14 mouse cellular contexts compared by ENCODE assay signal in genomic region chr3:83450662-83451061, GRCm38 (mm10).
DNase-seq lines count a peak whose midpoint lies in the region; ATAC-seq and TF ChIP-seq lines count a peak whose summit lies in the region.
"Had no signal": no experiment of that assay in that cellular context is flagged by ENCODE, and none has a peak within 500 bp of the region (broad histone marks: within the 10 kb centered on the region; RNA-seq: fewer than 3 reads in every experiment).

No protein-coding gene starts in this region.

- WGBS in heart, embryonic 10.5 days: 37% methylated on average over 2 of the region's 2 CpGs
- 36% methylated on average over 2 of the region's 2 CpGs for WGBS in heart, embryonic 16.5 days

- DNase-seq in heart, adult 11 months: peak; percentile 96
- DNase-seq in heart, embryonic 10.5 days (ENCODE audit: low spot score): no peak
- DNase-seq in lung, postnatal 25 days (ENCODE audit: low spot score): peak; percentile 18
- DNase-seq in layer of hippocampus, adult 2 months (ENCODE audit: low spot score in 2 of 2): no peak
- DNase-seq in embryo, embryonic 11 days: no peak
- no peak for DNase-seq in kidney, adult 9 months
- DNase-seq: cerebellum, adult 18-20 months; lung, embryonic 14.5 days had no signal

- H3K4me3 ChIP-seq in heart, embryonic 10.5 days: no peak overlapping the region
- H3K4me3 ChIP-seq in embryonic fibroblast, embryonic 13.5 days (ENCODE audit: insufficient read depth, low read length): no peak overlapping the region
- H3K4me3 ChIP-seq in heart, embryonic 16.5 days (ENCODE audit: low read length): no peak overlapping the region
- H3K4me3 ChIP-seq in layer of hippocampus, adult 2 months: no peak overlapping the region
- H3K4me3 ChIP-seq: forebrain, embryonic 10.5 days; hindbrain, embryonic 15.5 days had no signal

- H3K36me3 ChIP-seq in heart, embryonic 10.5 days: no peaks in the 10 kb centered on the region
- H3K36me3 ChIP-seq in heart, embryonic 16.5 days (ENCODE audit: control insufficient read depth, insufficient read depth): no peaks in the 10 kb centered on the region
- H3K36me3 ChIP-seq: forebrain, embryonic 10.5 days; hindbrain, embryonic 15.5 days had no signal

- H3K9me3 ChIP-seq in heart, embryonic 10.5 days: no peaks in the 10 kb centered on the region
- H3K9me3 ChIP-seq in heart, embryonic 16.5 days (replicated peaks; ENCODE audit: control insufficient read depth, low read length): no peaks in the 10 kb centered on the region
- H3K9me3 ChIP-seq: forebrain, embryonic 10.5 days; hindbrain, embryonic 15.5 days had no signal

- H3K4me1 ChIP-seq in heart, embryonic 10.5 days: 0 out of 2 replicates have a peak, but pooled peaks cover 7% of the 10 kb centered on the region
- peaks cover 11% of the 10 kb centered on the region for H3K4me1 ChIP-seq in embryonic fibroblast, embryonic 13.5 days (ENCODE audit: control insufficient read depth, insufficient read depth, low read length)
- H3K4me1 ChIP-seq in heart, embryonic 16.5 days (ENCODE audit: control insufficient read depth, insufficient read depth, low read length): peaks cover 14% of the 10 kb centered on the region
- H3K4me1 ChIP-seq: forebrain, embryonic 10.5 days; hindbrain, embryonic 15.5 days had no signal

- TF ChIP-seq CTCF in embryonic fibroblast, embryonic 13.5 days (IDR thresholded peaks at IDR 0.05; ENCODE audit: borderline replicate concordance, insufficient read depth, low read length): no peak
- TF ChIP-seq CTCF in layer of hippocampus, adult 2 months (conservative IDR thresholded peaks at IDR 0.05): no peak

- H3K4me2 ChIP-seq in heart, embryonic 16.5 days (ENCODE audit: low read depth, low read length): no peak overlapping the region
- H3K4me2 ChIP-seq: hindbrain, embryonic 15.5 days; lung, embryonic 14.5 days; midbrain, embryonic 11.5 days had no signal

- ATAC-seq in heart, embryonic 16.5 days (replicated peaks; ENCODE audit: extremely low read depth, insufficient read depth, low FRiP score): 0 out of 2 replicates have a peak, but pooled peaks have one; percentile 29

- no peak overlapping the region for H3K9ac ChIP-seq in heart, embryonic 16.5 days (ENCODE audit: low read length)
- H3K9ac ChIP-seq: hindbrain, embryonic 15.5 days; lung, embryonic 14.5 days had no signal

- H3K27ac ChIP-seq in heart, embryonic 10.5 days: no peak overlapping the region
- H3K27ac ChIP-seq in embryonic fibroblast, embryonic 13.5 days (ENCODE audit: insufficient read depth, low read length): peak overlapping the region; percentile 76
- peak overlapping the region; percentile 67 for H3K27ac ChIP-seq in heart, embryonic 16.5 days (ENCODE audit: low read length)
- no peak overlapping the region for H3K27ac ChIP-seq in layer of hippocampus, adult 2 months
- H3K27ac ChIP-seq: forebrain, embryonic 10.5 days; hindbrain, embryonic 15.5 days; stomach, postnatal 0 days had no signal

- no peak for TF ChIP-seq POLR2A in embryonic fibroblast, embryonic 13.5 days (IDR thresholded peaks at IDR 0.05; ENCODE audit: low read depth, low read length)

- H3K27me3 ChIP-seq in heart, embryonic 10.5 days (ENCODE audit: insufficient read depth, poor library complexity, severe bottlenecking): no peaks in the 10 kb centered on the region
- no peaks in the 10 kb centered on the region for H3K27me3 ChIP-seq in heart, embryonic 16.5 days (ENCODE audit: control insufficient read depth, insufficient read depth, low read length)
- H3K27me3 ChIP-seq: hindbrain, embryonic 15.5 days had no signal

Comparison
In these comparisons a context has a peak if more than half of its experiments do, and no peak if none do; other contexts are left out.
1. DNase-seq: peak in heart, adult 11 months (single experiment) and lung, postnatal 25 days (single experiment); none in heart, embryonic 10.5 days (single experiment), layer of hippocampus, adult 2 months (0 of 2), embryo, embryonic 11 days (single experiment) and kidney, adult 9 months (single experiment).
2. H3K27ac ChIP-seq: peak in embryonic fibroblast, embryonic 13.5 days (single experiment) and heart, embryonic 16.5 days (single experiment); none in heart, embryonic 10.5 days (single experiment) and layer of hippocampus, adult 2 months (single experiment).